Mouse (Mus musculus) thymus, adult 2 months (tissue): Measurements from ENCODE around the gene Morn1.
A peak's percentile ranks its signal among the peaks of the same experiment; 100 is the strongest.

Experiments used
- CTCF ChIP-seq: fragments of 200-500 bp; IDR thresholded peaks from 2 replicates; pipeline ENCODE4 v1.5.1; 2012; ENCODE audit warnings: mild to moderate bottlenecking, control low read depth, low read length, moderate library complexity, borderline replicate concordance; ENCODE audit not compliant: control insufficient read depth, poor library complexity, insufficient read depth; ENCODE audit errors: extremely low read depth
- POLR2A ChIP-seq: fragments of 200-500 bp; IDR thresholded peaks from 2 replicates; pipeline ENCODE4 v1.6.1; 2012; ENCODE audit warnings: mild to moderate bottlenecking, low read length, control low read depth, moderate library complexity; ENCODE audit not compliant: control insufficient read depth, poor library complexity, insufficient read depth; ENCODE audit errors: extremely low read depth

DNA sequence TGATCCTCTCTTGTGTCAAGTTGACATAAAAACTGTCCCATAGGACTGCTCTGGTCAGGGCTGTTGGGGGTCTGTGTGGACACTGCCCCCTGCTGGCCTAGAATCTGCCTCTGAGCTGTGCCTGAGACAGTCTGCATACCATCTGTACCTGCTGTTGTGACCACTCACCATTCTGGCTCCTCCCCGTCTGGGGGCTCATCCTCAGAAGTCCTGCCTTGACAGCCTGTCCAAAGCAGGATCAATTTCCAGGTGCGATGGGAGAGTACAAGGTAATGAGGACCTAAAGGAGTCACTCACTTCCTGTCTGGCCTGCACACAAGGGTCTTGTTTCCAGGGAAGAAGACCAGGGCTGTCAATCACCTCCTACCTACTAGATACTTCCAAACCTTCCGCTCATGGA is 8.2 kb downstream of the Morn1 start:
- TF ChIP-seq POLR2A (no peak), CTCF (peak; percentile 88; the same call in 1 of the 2 replicates)
